Mouse (Mus musculus) heart, embryonic 15.5 days (tissue): ENCODE data around the gene Chrd. TPM values are rescaled to one million over a fixed set of nuclear protein-coding genes. Genes with fewer than 3 reads are reported as not detected.

Experiments used
- ATAC-seq: fragments of 200-750 bp; cut with Nextera tagmentation; replicated peaks from 2 replicates; pipeline ENCODE4 v1.8.0; 2017; ENCODE audit warnings: low read depth, moderate TSS enrichment; ENCODE audit not compliant: insufficient number of reproducible peaks, insufficient read depth, low FRiP score
- H3K27ac ChIP-seq: fragments of 300-500 bp; sonication (generic); 2 replicates; pipeline ENCODE4 v1.5.1; 2015; ENCODE audit warnings: mild to moderate bottlenecking, inconsistent platforms
- H3K27me3 ChIP-seq: fragments of 300-500 bp; sonication (generic); 2 replicates; pipeline ENCODE4 v1.6.1; 2015; ENCODE audit warnings: inconsistent platforms
- H3K36me3 ChIP-seq: fragments of 300-500 bp; sonication (generic); 2 replicates; pipeline ENCODE4 v1.6.1; 2015; ENCODE audit warnings: mild to moderate bottlenecking, inconsistent platforms
- H3K4me1 ChIP-seq: fragments of 300-500 bp; sonication (generic); replicated peaks from 2 replicates; pipeline ENCODE4 v1.6.1; 2015; ENCODE audit warnings: inconsistent platforms
- H3K4me2 ChIP-seq: fragments of 300-500 bp; sonication (generic); 2 replicates; pipeline ENCODE4 v1.6.1; 2015; ENCODE audit warnings: inconsistent platforms, mild to moderate bottlenecking, moderate library complexity
- H3K4me3 ChIP-seq: fragments of 300-500 bp; sonication (generic); 2 replicates; pipeline ENCODE4 v1.5.1; 2015; ENCODE audit warnings: mild to moderate bottlenecking, inconsistent platforms
- H3K9ac ChIP-seq: fragments of 300-500 bp; sonication (generic); 2 replicates; pipeline ENCODE4 v1.6.1; 2015; ENCODE audit warnings: mild to moderate bottlenecking, inconsistent platforms
- H3K9me3 ChIP-seq: fragments of 300-500 bp; sonication (generic); replicated peaks from 2 replicates; pipeline ENCODE4 v1.6.1; 2016; ENCODE audit warnings: inconsistent platforms
- WGBS: fragments of 180-500 bp; shearing (Covaris S2); methylation state at CpG from one replicate; pipeline ENCODE4 v1.1.7; 2015; ENCODE audit warnings: mixed read lengths; 5-methylcytosine and 5-hydroxymethylcytosine counted together
- polyA plus RNA-seq: library from polyadenylated mRNA; unstranded; fragments of >200 nt; fragmentation: Nextera tagmentation; extraction: Ambion mirVana; gene quantifications from 2 replicates; pipeline ENCODE4 v1.2.1, GENCODE M21; 2015

Gene Chrd
- polyA plus RNA-seq, 1 experiment from 2014 or later, result 1.1 TPM

GRCm38 (mm10) chr16:20712190-20712589 is 20.7 kb upstream of the Chrd start:
- no peak for ATAC-seq
- no peak overlapping the region for H3K4me3 ChIP-seq
- H3K9ac ChIP-seq, result no peak overlapping the region
- no peaks in the 10 kb centered on the region for H3K9me3 ChIP-seq
- H3K27ac ChIP-seq, result no peak overlapping the region
- H3K27me3 ChIP-seq, result no peaks in the 10 kb centered on the region
- 73% methylated on average over 9 of the region's 9 CpGs for WGBS
- H3K36me3 ChIP-seq, result no peaks in the 10 kb centered on the region; the same call in 1 of the 2 replicates
- peaks cover 26% of the 10 kb centered on the region for H3K4me1 ChIP-seq
- H3K4me2 ChIP-seq, result no peak overlapping the region

- Histone ChIP-seq H3K9me3 (no peaks in the 10 kb centered on the region), H3K4me3 (no peak overlapping the region), H3K27me3 (no peaks in the 10 kb centered on the region), H3K9ac (no peak overlapping the region), H3K4me1 (peaks cover 26% of the 10 kb centered on the region), H3K27ac (no peak overlapping the region), H3K36me3 (no peaks in the 10 kb centered on the region; the same call in 1 of the 2 replicates), H3K4me2 (no peak overlapping the region)
- no peak for ATAC-seq
- 62% methylated on average over 7 of the region's 7 CpGs for WGBS
Observed at GRCm38 (mm10) chr16:20712889-20713288, 20.0 kb upstream of the Chrd start.

GRCm38 (mm10) chr16:20714307-20715080 is 18.4 kb upstream of the Chrd start:
- Histone ChIP-seq H3K36me3 (no peaks in the 10 kb centered on the region; the same call in 1 of the 2 replicates), H3K9ac (0 out of 2 replicates have a peak overlapping the region, but pooled peaks have one; percentile 83), H3K4me1 (peaks cover 33% of the 10 kb centered on the region), H3K27ac (no peak overlapping the region), H3K27me3 (no peaks in the 10 kb centered on the region), H3K9me3 (no peaks in the 10 kb centered on the region), H3K4me2 (peak overlapping the region; percentile 97), H3K4me3 (0 out of 2 replicates have a peak overlapping the region, but pooled peaks have one; percentile 88)
- ATAC-seq, result no peak
- 61% methylated on average over 11 of the region's 11 CpGs for WGBS

GRCm38 (mm10) chr16:20715161-20715560 is 17.8 kb upstream of the Chrd start:
- H3K27me3 ChIP-seq, result no peaks in the 10 kb centered on the region
- H3K27ac ChIP-seq, result no peak overlapping the region
- no peak for ATAC-seq
- peak overlapping the region; percentile 83 for H3K9ac ChIP-seq
- 66% methylated on average over 2 of the region's 2 CpGs for WGBS
- H3K36me3 ChIP-seq, result peaks cover 3% of the 10 kb centered on the region; the same call in 1 of the 2 replicates
- H3K4me2 ChIP-seq, result peak overlapping the region; percentile 97
- no peaks in the 10 kb centered on the region for H3K9me3 ChIP-seq
- H3K4me3 ChIP-seq, result peak overlapping the region; percentile 88
- H3K4me1 ChIP-seq, result peaks cover 33% of the 10 kb centered on the region

DNA sequence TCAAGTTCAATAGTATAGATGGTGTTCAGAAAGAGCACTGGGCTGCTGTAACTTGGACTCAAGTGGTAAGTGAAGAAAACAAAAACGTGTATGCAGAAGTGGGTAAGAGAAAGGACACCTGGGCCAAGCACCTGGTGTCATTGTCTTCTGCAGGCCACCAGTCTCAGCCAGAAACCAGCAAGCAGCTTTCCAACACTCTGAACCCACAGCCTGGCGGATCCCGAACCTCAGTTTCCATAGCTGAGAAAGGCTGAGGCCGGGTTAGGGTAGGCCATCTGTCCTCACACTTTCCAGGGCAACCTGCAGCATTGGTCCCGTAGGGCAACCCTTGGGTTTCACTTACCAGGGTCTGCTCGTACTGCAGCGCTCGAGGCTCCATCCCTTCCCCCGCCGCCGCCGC is 17.4 kb upstream of the Chrd start:
- Histone ChIP-seq H3K27ac (peak overlapping the region; percentile 93), H3K4me1 (peaks cover 33% of the 10 kb centered on the region), H3K9ac (peak overlapping the region; percentile 83), H3K36me3 (peaks cover 7% of the 10 kb centered on the region; the same call in 1 of the 2 replicates), H3K4me3 (peak overlapping the region; percentile 88), H3K4me2 (peak overlapping the region; percentile 97), H3K9me3 (no peaks in the 10 kb centered on the region), H3K27me3 (no peaks in the 10 kb centered on the region)
- 3% methylated on average over 12 of the region's 12 CpGs for WGBS
- ATAC-seq, result peak; percentile 2; the same call in 1 of the 2 replicates

- ATAC-seq, result peak; percentile 82
Observed at GRCm38 (mm10) chr16:20715976-20716840, 16.7 kb upstream of the Chrd start.

GRCm38 (mm10) chr16:20716841-20717180 is 16.1 kb upstream of the Chrd start:
- H3K4me2 ChIP-seq, result peak overlapping the region; percentile 97
- no peaks in the 10 kb centered on the region for H3K27me3 ChIP-seq
- no peak for ATAC-seq
- peaks cover 33% of the 10 kb centered on the region for H3K4me1 ChIP-seq
- H3K27ac ChIP-seq, result peak overlapping the region; percentile 93
- peaks cover 9% of the 10 kb centered on the region; the same call in 1 of the 2 replicates for H3K36me3 ChIP-seq
- H3K9me3 ChIP-seq, result no peaks in the 10 kb centered on the region
- H3K4me3 ChIP-seq, result peak overlapping the region; percentile 88
- peak overlapping the region; percentile 83 for H3K9ac ChIP-seq
- 4% methylated on average over 8 of the region's 8 CpGs for WGBS

More at GRCm38 (mm10) chr16:20715976-20716840, 16.7 kb upstream of the Chrd start:
- no peaks in the 10 kb centered on the region for H3K9me3 ChIP-seq
- WGBS, result under 1% methylated on average over 60 of the region's 68 CpGs
- H3K27ac ChIP-seq, result peak overlapping the region; percentile 93
- peaks cover 9% of the 10 kb centered on the region; the same call in 1 of the 2 replicates for H3K36me3 ChIP-seq
- H3K4me2 ChIP-seq, result peak overlapping the region; percentile 97
- H3K9ac ChIP-seq, result peak overlapping the region; percentile 83
- H3K27me3 ChIP-seq, result no peaks in the 10 kb centered on the region
- H3K4me3 ChIP-seq, result peak overlapping the region; percentile 88
- H3K4me1 ChIP-seq, result peaks cover 33% of the 10 kb centered on the region

DNA sequence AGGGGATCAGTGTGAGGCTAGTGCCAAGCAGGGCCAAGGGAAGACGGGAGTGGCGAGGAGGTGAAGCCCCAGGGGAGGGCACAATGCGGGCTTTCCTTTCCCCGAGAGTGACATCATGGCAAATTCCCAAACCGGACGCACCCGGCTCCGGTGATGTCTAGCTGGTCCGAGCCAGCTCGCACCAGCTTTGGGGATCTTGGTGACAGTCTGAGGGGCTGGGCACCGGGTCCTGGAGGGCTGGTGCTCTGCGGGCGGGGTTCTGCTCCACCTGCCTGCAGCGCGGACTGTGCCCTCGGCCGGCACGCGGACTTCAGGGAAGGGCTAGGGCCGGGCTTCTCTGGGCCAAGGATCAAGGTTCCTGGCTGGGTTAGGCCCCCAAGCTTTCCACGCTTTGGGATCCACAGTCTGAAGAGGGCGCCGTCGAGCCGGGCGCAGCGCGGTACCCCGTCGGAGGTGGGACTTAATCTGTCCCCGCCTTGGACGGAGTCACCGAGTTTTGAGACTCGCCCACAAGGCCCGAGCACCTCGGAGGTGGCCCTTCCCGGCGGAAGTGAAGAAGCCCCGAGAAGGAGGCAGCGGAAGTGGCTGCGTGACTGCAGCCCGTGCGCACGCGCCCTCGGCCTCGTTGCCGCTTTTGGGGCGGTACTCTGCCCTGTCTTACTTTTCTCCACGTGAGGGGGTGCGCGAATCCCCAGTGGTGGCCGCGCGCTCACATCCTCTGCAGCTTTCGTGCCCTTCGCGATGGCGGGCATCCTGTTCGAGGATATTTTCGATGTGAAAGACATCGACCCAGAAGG is 15.5 kb upstream of the Chrd start, which contains the start of the genes Polr2h and Clcn2:
Gene Polr2h, plus strand, starts transcription at position 485 of the 797 bp plus-strand sequence.
Gene Clcn2, minus strand, starts transcription at position 566 of the 797 bp plus-strand sequence.
- Histone ChIP-seq H3K27me3 (no peaks in the 10 kb centered on the region), H3K4me1 (peaks cover 33% of the 10 kb centered on the region), H3K36me3 (peaks cover 9% of the 10 kb centered on the region; the same call in 1 of the 2 replicates), H3K4me2 (peak within 1 kb of the TSS; percentile 97), H3K27ac (peak within 1 kb of the TSS; percentile 93), H3K9me3 (no peaks in the 10 kb centered on the region), H3K4me3 (peak within 1 kb of the TSS; percentile 88), H3K9ac (peak within 1 kb of the TSS; percentile 83)
- WGBS, result under 1% methylated on average over 62 of the region's 62 CpGs
- peak; percentile 83 for ATAC-seq

GRCm38 (mm10) chr16:20717978-20718670 is 14.8 kb upstream of the Chrd start:
- Histone ChIP-seq H3K27me3 (no peaks in the 10 kb centered on the region), H3K4me1 (peaks cover 33% of the 10 kb centered on the region), H3K9me3 (no peaks in the 10 kb centered on the region), H3K4me3 (peak overlapping the region; percentile 88), H3K4me2 (peak overlapping the region; percentile 97), H3K36me3 (peaks cover 9% of the 10 kb centered on the region; the same call in 1 of the 2 replicates), H3K27ac (peak overlapping the region; percentile 93), H3K9ac (peak overlapping the region; percentile 83)
- peak; percentile 7; the same call in 1 of the 2 replicates for ATAC-seq
- 2% methylated on average over 18 of the region's 18 CpGs for WGBS

DNA sequence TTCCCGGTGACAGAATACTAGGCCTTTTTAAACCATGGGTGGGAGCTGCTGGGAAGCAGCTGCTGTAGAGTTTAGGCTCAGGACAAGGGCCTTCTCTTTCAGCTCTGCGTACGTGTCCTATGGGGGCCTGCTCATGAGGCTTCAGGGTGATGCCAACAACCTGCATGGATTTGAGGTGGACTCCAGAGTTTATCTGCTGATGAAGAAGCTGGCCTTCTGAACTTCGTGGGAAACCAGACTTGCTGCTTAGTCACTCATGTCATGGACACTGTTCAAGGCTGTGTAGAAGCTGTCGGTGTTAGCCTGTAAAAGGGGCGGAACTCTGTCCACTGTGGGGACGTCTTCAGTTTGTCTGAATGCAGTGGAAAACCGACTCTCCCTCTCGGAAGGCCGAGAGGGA is 11.1 kb upstream of the Chrd start:
- H3K4me1 ChIP-seq, result peaks cover 10% of the 10 kb centered on the region
- peaks cover 11% of the 10 kb centered on the region for H3K27me3 ChIP-seq
- H3K27ac ChIP-seq, result no peak overlapping the region
- no peak overlapping the region for H3K9ac ChIP-seq
- no peak overlapping the region for H3K4me3 ChIP-seq
- H3K4me2 ChIP-seq, result no peak overlapping the region
- H3K36me3 ChIP-seq, result peaks cover 9% of the 10 kb centered on the region; the same call in 1 of the 2 replicates
- WGBS, result 80% methylated on average over 10 of the region's 10 CpGs
- no peaks in the 10 kb centered on the region for H3K9me3 ChIP-seq
- ATAC-seq, result no peak
